Mouse (Mus musculus): Measurements from ENCODE around the gene Mtf2. TPM values are rescaled to one million over a fixed set of nuclear protein-coding genes. Genes with fewer than 3 reads are reported as not detected.
"Not testable (repeated sequence)": the region's sequence is repeated elsewhere in the genome, so short reads cannot be mapped to it uniquely, and the experiment has no call there.

Mtf2 gene
- total RNA-seq, 2 experiments from 2014 or later = 18.9 to 22.9 TPM

DNA sequence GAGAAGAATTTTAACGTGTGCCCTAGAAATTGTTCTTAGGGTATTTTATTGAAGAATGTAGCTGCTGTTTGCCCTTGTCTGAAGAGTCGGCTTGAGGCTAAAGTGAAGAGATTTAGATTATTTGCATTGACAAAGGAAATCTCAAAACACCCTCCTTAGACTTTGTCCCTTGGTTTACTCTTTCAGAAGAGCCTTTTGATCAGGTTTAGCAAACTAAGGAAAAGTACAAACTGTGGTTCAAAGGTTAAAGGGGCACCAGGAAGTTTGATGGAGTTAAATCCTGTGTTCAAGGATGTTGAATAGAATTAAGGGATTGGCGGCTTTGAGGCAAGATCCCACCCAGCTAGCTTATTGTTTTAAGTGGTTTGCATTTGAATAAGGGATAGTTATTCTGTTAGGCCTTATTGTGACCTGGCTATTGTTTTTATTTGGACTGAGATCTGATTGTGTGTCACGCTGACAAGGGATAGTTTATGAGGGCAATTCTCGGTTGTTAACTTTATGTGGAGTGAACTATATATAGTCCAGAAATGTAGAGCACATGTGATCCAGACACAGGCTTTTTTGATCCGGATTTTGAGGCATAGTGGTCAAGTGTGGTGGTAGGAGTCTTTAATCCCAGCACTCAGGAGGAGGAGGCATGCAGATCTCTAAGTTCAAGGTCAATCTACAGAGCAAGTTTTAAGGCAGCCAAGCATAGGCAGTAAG, 11.5 kb downstream of the Mtf2 start:
- no peak for ATAC-seq (replicated peaks; ENCODE audit: low FRiP score, poor library complexity, severe bottlenecking)

DNA sequence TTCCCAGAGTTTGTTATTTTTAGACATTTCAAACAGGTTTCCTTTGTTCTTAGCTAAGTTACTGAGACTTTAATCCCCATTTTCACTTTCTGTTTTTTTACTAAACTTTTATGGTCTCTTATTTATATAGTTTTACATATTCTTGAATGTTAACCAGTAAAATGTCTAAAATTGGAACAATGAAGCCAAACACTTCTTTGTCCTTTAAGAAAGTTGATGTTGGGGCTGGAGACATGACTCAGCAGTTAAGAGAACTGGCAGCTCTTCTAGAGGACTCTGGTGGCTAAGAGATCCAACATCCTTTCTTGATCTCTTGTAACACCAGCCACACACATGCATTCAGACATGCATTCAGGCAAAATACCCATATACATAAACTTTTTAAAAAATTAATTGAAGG, 14.1 kb downstream of the Mtf2 start:
- no peak for ATAC-seq (replicated peaks; ENCODE audit: low FRiP score, poor library complexity, severe bottlenecking)

DNA sequence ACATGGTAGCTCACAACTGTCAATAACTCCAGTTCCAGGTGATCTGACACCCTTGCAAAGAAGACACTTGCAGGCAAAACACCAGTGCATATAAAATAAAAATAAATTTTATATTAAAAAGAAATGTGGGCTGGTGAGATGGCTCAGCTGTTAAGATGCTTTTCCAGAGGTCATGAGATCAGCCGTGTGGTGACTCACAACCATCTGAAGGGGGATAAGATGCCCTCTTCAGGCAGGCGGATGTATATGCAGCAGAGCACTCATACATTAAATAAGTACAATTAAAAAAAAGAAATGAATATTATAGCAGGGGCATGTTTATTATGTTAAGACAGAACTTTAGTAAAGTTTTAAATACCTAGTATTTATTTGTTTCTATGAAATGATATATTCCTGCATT, 16.9 kb downstream of the Mtf2 start:
- ATAC-seq (replicated peaks; ENCODE audit: low FRiP score, poor library complexity, severe bottlenecking) = no peak

DNA sequence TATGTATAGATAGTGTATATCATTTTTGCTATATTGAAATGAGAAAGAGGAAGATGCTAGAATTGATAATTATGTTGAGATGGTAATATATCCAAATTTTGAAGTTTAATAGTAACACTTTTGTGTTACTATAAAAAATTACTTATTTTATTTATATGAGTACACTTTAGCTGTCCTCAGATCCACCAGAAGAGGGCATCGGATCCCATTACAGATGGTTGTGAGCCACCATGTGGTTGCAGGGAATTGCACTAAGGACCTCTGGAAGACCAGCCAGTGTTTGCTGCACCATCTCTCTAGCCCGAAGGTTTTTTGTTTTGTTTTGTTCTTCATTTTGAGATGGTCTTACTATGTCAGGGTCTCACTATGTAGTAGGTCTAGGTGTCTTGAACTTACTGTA, 20.0 kb downstream of the Mtf2 start:
- no peak for ATAC-seq (replicated peaks; ENCODE audit: low FRiP score, poor library complexity, severe bottlenecking)

DNA sequence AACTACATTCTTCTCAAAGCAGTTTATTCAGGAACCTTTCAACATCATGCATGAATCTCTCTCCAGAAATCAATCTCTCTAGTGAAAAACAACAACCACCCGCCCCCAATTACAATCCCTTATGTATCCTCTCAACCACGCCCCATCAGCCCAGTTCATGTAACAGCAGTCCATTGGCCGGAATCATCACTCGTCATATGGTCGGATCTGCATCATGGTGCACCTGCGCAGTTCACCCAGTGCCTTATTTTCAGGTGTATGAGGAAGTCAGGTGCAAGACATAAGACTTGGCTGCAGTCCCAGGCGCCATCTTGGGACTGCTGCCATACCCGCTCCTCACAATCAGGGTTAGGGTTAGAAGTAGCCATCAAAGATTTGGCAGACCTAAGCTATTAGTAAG, 27.3 kb downstream of the Mtf2 start:
- not testable (repeated sequence) for ATAC-seq (replicated peaks; ENCODE audit: low FRiP score, poor library complexity, severe bottlenecking)

DNA sequence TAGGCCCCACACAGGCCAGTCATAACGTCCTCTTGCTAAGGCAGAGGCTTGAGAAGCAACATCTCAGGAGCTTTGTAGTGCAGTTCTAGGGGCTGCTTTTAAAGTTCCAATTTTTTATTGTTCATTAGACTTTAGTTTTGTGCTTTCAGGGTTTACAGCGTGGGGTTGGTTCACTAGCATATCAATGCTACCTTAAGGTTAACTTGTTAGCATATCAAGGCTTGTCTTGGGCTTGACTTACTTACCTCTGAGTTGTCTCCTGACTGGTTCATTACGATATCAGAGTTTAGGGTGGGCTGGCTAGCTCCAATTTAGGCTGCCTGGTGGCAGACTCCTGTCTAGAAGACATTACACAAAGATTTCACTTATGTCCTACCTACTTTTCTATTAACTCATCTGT, 32.2 kb downstream of the Mtf2 start:
- ATAC-seq (replicated peaks; ENCODE audit: low FRiP score, poor library complexity, severe bottlenecking) = no peak

DNA sequence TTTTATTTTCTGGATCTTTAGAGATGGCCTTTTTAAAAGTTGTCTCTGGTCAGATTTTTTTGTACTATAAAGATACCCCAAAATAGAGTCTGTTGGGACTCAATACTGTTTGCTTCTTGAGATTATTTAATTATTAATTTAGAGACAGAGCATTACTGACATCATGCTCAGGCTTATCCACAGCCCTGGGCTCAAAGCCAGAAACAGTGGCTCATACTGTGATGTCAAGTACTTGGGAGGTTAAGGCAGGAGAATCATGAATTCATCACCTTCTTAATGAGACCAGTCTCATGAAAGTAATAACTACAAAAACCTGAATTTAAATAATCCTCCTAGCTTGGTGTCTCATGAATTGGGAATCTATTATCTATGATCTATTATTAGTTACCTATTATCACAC, 34.7 kb downstream of the Mtf2 start:
- ATAC-seq (replicated peaks; ENCODE audit: low FRiP score, poor library complexity, severe bottlenecking) = no peak

DNA sequence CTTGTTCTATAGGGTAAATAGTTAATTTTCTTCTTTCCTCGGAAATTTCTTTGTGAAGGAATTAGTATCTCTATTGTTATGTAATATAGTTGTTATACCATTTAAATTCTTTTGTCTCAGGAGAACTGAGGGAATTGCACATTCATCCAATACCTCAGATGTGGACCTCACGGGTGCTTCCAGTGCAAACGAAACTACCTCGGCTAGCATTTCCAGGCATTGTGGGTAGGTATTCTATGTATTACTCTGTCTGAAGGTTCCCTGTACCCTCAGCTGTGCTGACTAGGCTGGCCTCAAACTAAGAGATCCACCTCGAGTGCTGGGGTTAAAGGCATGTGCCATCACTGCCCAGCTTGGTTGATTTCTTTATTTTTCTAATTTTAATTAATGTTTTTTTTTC, 38.8 kb downstream of the Mtf2 start:
- ATAC-seq (replicated peaks; ENCODE audit: low FRiP score, poor library complexity, severe bottlenecking) = no peak

DNA sequence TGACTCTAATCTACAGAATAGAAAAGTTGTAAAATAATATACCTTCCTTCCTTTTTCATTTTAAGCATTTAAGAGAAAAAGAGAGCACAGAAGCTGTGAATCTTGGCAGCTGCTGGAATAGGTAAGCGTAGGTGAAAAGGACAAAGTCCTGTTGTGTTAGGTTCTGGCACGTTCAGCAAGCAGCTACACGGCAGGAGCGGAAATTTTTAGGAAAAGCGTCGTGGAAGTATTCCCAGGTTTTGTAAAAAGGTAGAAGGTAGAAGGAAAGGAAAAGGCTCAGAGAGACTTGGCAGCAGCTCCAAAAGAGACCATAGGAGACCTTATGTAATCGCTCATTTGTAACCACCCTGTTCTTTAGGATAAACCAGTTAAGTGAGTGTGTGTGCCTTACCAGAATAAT, 43.9 kb downstream of the Mtf2 start:
- ATAC-seq (replicated peaks; ENCODE audit: low FRiP score, poor library complexity, severe bottlenecking) = no peak

DNA sequence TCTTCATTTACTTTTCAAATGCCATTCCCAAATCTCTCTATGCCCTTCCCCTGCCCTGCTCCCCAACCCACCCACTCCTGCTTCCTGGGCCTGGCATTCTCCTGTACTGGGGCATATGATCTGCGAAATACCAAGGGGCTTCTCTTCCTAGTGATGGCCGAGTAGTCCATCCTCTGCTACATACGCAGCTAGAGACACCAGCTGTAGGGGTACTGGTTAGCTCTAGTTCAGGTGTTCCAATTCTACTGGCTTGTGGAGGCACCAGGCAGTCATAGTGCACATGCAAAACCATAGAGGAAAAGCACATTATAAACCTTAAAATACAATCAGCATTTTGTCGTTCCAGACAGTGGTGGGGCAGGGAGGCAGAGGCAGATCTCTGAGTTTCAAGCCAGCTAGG, 52.2 kb downstream of the Mtf2 start:
- no peak for ATAC-seq (replicated peaks; ENCODE audit: low FRiP score, poor library complexity, severe bottlenecking)

DNA sequence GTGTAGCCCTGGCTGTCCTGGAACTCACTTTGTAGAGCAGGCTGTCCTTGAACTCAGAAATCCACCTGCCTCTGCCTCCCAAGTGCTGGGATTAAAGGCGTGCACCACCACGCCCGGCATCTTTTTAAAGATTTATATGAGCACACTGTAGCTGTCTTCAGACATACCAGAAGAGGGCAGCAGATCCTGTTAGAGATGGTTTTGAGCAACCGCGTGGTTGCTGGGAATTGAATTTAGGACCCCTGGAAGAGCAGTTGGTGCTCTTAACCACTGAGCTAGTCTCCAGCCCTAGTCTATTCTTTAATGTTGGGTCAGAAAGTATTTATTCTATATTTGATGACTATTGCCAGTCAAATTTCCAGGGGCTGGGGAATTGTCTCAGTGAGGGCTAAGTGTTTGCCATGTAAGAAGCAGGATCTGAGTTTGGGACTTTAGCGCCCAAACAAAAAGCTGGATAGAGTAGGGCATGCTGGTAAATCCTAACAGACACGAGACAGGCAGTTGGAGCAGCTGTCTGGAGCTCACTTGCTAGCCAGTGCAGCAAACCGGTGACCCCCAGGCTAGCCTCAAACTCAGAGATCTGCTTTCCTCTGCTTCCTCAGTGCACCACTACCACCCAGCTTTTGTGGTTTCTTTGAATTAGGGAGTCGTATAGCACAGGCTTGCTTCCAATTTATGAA, 54.9 kb downstream of the Mtf2 start:
- ATAC-seq (replicated peaks; ENCODE audit: low FRiP score, poor library complexity, severe bottlenecking) = no peak

DNA sequence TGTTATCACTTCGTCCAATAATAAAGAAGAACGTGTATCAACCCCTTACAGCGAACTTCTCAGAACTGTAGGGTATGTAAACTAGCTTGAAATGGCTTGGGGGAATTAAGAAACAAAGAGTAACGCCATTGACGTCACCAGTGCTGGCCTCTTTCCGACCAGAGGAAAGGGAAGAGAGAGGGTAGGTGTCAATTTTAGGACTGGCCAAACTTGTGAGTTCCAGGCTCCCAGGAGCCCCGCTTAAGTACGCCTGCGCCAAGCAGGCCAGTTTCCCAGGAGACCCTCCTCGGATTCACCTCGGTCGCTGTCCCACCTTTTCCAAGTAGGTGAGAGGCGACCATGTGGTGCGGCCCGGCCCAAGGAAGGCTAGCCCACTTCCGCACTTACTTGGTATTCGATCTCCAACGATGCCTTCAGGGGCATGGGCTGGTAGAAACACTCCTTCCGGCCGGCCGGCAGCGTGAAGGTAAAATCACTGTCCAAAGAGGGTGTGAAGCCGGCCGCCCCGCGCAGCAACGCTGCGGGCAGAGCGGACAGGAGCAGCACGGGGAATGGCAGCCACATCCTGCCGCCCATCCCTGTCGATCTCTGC, 66.5 kb downstream of the Mtf2 start:
- peak; percentile 71 for ATAC-seq (replicated peaks; ENCODE audit: low FRiP score, poor library complexity, severe bottlenecking)

DNA sequence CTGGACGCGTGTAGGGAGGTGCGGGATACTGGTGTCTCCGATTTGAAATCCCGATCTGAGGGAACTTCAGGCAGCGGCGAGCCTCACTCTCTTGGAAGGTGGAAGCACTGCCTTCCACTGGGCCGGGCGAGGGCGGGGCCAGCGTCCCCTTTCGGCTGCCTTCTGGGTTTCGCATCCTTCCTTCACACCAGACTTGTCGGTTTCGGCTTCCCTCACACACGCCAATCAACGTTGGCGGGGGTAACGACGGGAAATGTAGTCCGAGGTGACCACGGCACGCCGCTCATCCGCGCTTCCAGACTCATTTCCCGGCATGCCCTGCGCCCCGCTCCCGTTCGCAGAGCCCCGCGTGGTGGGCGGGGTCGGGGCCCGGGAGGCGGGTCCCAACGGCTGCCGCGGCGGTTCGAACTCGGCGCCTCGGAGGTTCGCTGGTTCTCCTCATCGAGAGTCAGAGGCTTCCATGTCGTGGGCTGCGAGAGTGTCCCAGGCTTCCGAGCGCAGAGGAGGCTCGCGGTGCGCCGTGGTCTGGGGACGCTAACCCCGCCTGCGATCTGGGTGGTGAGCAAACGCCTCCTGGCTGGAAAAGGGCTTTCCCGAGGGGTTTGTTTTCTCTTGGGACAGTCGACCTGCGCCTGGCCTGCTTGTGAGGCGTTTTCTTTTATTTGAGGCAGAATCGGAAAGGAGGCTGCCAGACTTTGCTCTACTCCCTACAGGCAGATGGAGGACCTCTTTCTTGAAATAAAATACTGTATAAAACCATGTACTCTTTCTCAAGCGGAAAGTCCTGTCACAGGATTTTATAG, 67.2 kb downstream of the Mtf2 start, which contains the start of the genes Tmed5 and Ccdc18:
Tmed5 (minus strand) TSS at position 180 of the 803 bp plus-strand sequence.
Ccdc18 (plus strand) TSS at position 435 of the 803 bp plus-strand sequence.
- peak; percentile 97 for ATAC-seq (replicated peaks; ENCODE audit: low FRiP score, poor library complexity, severe bottlenecking)

DNA sequence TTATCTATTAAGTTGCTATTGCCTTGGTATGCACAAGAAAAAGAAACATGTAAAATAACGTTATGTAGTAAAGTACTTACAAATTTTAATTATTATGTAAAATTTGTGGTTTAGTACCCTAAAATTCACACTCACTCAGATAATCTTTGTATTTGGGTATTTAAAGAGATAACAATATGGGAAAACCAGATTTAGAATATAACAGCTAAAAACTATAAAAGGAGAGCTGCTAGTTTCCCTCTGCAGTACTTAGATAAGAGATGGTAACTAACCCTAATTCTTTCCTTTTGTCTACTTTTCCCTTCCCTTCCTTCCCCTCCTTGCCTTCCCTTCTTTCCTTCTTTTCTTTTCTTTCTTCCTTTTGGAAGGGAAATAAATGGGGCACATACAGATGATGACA, 87.1 kb downstream of the Mtf2 start:
- no peak for ATAC-seq (replicated peaks; ENCODE audit: low FRiP score, poor library complexity, severe bottlenecking)

Other genes starting within 250 kb of the Mtf2 start
- gene Ube2d2b, start 235.6 kb upstream of the Mtf2 start, total RNA-seq (2015; ENCODE audit: low replicate concordance) = not detected in 2 replicates
- gene Ube2d2b, start 235.6 kb upstream of the Mtf2 start, total RNA-seq (2017; ENCODE audit: low replicate concordance) = 0.09 and 2.2 TPM in 2 replicates
- gene Evi5, start 190.6 kb upstream of the Mtf2 start, total RNA-seq (2015; ENCODE audit: low replicate concordance) = 520 and 561 TPM in 2 replicates
- gene Evi5, start 190.6 kb upstream of the Mtf2 start, total RNA-seq (2017; ENCODE audit: low replicate concordance) = 882 and 1,043 TPM in 2 replicates
- gene Rpl5, start 165.2 kb upstream of the Mtf2 start, total RNA-seq (2015; ENCODE audit: low replicate concordance) = 89.2 and 183 TPM in 2 replicates
- gene Rpl5, start 165.2 kb upstream of the Mtf2 start, total RNA-seq (2017; ENCODE audit: low replicate concordance) = 48.5 and 162 TPM in 2 replicates
- gene Fam69a, start 78.6 kb upstream of the Mtf2 start, total RNA-seq (2015; ENCODE audit: low replicate concordance) = 7.9 and 19.0 TPM in 2 replicates
- 3.6 and 7.2 TPM in 2 replicates for gene Fam69a, start 78.6 kb upstream of the Mtf2 start, total RNA-seq (2017; ENCODE audit: low replicate concordance)
- gene Tmed5, start 66.9 kb downstream of the Mtf2 start, total RNA-seq (2015; ENCODE audit: low replicate concordance) = 16.5 and 32.9 TPM in 2 replicates
- 12.5 and 15.9 TPM in 2 replicates for gene Tmed5, start 66.9 kb downstream of the Mtf2 start, total RNA-seq (2017; ENCODE audit: low replicate concordance)
- gene Ccdc18, start 67.2 kb downstream of the Mtf2 start, total RNA-seq (2015; ENCODE audit: low replicate concordance) = 1.2 and 4.6 TPM in 2 replicates
- gene Ccdc18, start 67.2 kb downstream of the Mtf2 start, total RNA-seq (2017; ENCODE audit: low replicate concordance) = 8.5 and 15.2 TPM in 2 replicates
- gene Dr1, start 203.2 kb downstream of the Mtf2 start, total RNA-seq (2015; ENCODE audit: low replicate concordance) = 28.6 and 29.2 TPM in 2 replicates
- 18.4 and 30.2 TPM in 2 replicates for gene Dr1, start 203.2 kb downstream of the Mtf2 start, total RNA-seq (2017; ENCODE audit: low replicate concordance)
- 0.19 and 2.3 TPM in 2 replicates for gene Pigg, start 246.9 kb downstream of the Mtf2 start, total RNA-seq (2015; ENCODE audit: low replicate concordance)
- gene Pigg, start 246.9 kb downstream of the Mtf2 start, total RNA-seq (2017; ENCODE audit: low replicate concordance) = 2.0 and 2.7 TPM in 2 replicates

Data from erythroblast, adult 5-6 weeks (primary cell).